8 mouse cellular contexts compared by ENCODE assay signal in genomic region chr7:19697949-19698906, GRCm38 (mm10). TPM values are rescaled to one million over a fixed set of nuclear protein-coding genes. Genes with fewer than 3 reads are reported as not detected.
DNase-seq lines count a peak whose midpoint lies in the region; ATAC-seq and TF ChIP-seq lines count a peak whose summit lies in the region.

No protein-coding gene starts in this region.

- 2% methylated on average over 28 of the region's 28 CpGs for WGBS in lung, embryonic 14.5 days
- WGBS in forebrain, embryonic 15.5 days: 3% methylated on average over 28 of the region's 28 CpGs
- 3% methylated on average over 28 of the region's 28 CpGs for WGBS in midbrain, embryonic 12.5 days

- TF ChIP-seq CTCF in lung, embryonic 14.5 days (IDR thresholded peaks at IDR 0.05; ENCODE audit: low read depth): peak; percentile 64

- H3K27me3 ChIP-seq in lung, embryonic 14.5 days (ENCODE audit: insufficient read depth, low read length): no peaks in the 10 kb centered on the region
- H3K27me3 ChIP-seq in forebrain, embryonic 15.5 days: no peaks in the 10 kb centered on the region
- no peaks in the 10 kb centered on the region for H3K27me3 ChIP-seq in midbrain, embryonic 12.5 days

- H3K9ac ChIP-seq in lung, embryonic 14.5 days: peak overlapping the region; percentile 42
- H3K9ac ChIP-seq in forebrain, embryonic 15.5 days (replicated peaks): peak overlapping the region; percentile 56
- peak overlapping the region; percentile 63 for H3K9ac ChIP-seq in midbrain, embryonic 12.5 days (replicated peaks)

- peak overlapping the region; percentile 34 for H3K4me3 ChIP-seq in lung, embryonic 14.5 days (ENCODE audit: low read depth, low read length)
- peak overlapping the region; percentile 39 for H3K4me3 ChIP-seq in forebrain, embryonic 15.5 days
- H3K4me3 ChIP-seq in midbrain, embryonic 12.5 days: peak overlapping the region; percentile 37

- H3K36me3 ChIP-seq in lung, embryonic 14.5 days (ENCODE audit: insufficient read depth): peaks cover 31% of the 10 kb centered on the region
- H3K36me3 ChIP-seq in forebrain, embryonic 15.5 days: peaks cover 11% of the 10 kb centered on the region; the same call in 1 of the 2 replicates
- peaks cover 18% of the 10 kb centered on the region for H3K36me3 ChIP-seq in midbrain, embryonic 12.5 days

- DNase-seq in lung, embryonic 14.5 days: peak; percentile 63
- no peak for DNase-seq in lung, postnatal 36 days
- DNase-seq in kidney, postnatal 14 days: peak; percentile 63
- DNase-seq in layer of hippocampus, adult 9-11 months: no peak
- DNase-seq in right cerebral cortex, postnatal 36 days (ENCODE audit: low spot score in 2 of 2): no peak
- DNase-seq in adrenal gland, adult 8-10 months: no peak

- H3K4me2 ChIP-seq in lung, embryonic 14.5 days: peak overlapping the region; percentile 68
- H3K4me2 ChIP-seq in forebrain, embryonic 15.5 days (replicated peaks): peak overlapping the region; percentile 58
- peak overlapping the region; percentile 60 for H3K4me2 ChIP-seq in midbrain, embryonic 12.5 days (replicated peaks)

- ATAC-seq in lung, embryonic 14.5 days (ENCODE audit: insufficient read depth): peak; percentile 26; the same call in 1 of the 2 replicates
- no peak for ATAC-seq in forebrain, embryonic 15.5 days (replicated peaks)
- ATAC-seq in midbrain, embryonic 12.5 days (ENCODE audit: low FRiP score, low read depth): peak; percentile 13; the same call in 1 of the 2 replicates

- peak overlapping the region; percentile 46; the same call in 1 of the 2 replicates for H3K27ac ChIP-seq in lung, embryonic 14.5 days (ENCODE audit: low read depth)
- peak overlapping the region; percentile 21 for H3K27ac ChIP-seq in forebrain, embryonic 15.5 days (replicated peaks)
- no peak overlapping the region for H3K27ac ChIP-seq in midbrain, embryonic 12.5 days (replicated peaks)

- peaks cover 21% of the 10 kb centered on the region for H3K4me1 ChIP-seq in lung, embryonic 14.5 days (ENCODE audit: insufficient read depth)
- H3K4me1 ChIP-seq in forebrain, embryonic 15.5 days: peaks cover 16% of the 10 kb centered on the region
- peaks cover 24% of the 10 kb centered on the region for H3K4me1 ChIP-seq in midbrain, embryonic 12.5 days

- no peaks in the 10 kb centered on the region; the same call in 1 of the 2 replicates for H3K9me3 ChIP-seq in lung, embryonic 14.5 days (ENCODE audit: low read depth, low read length)
- H3K9me3 ChIP-seq in forebrain, embryonic 15.5 days: no peaks in the 10 kb centered on the region
- H3K9me3 ChIP-seq in midbrain, embryonic 12.5 days: no peaks in the 10 kb centered on the region

RNA-seq across cellular contexts. Expression of gene Apoe, which starts 0.8 kb away (rescaled TPM):
- 404 and 439 TPM in 2 replicates for polyA plus RNA-seq in lung, embryonic 14.5 days (2014; fragmentation: Nextera tagmentation; extraction: Ambion mirVana)
- polyA plus RNA-seq in forebrain, embryonic 15.5 days (2015; fragmentation: Nextera tagmentation; extraction: Ambion mirVana): 236 and 265 TPM in 2 replicates
- polyA plus RNA-seq in midbrain, embryonic 12.5 days (2016; fragmentation: Nextera tagmentation; extraction: Ambion mirVana): 203 and 260 TPM in 2 replicates
- total RNA-seq in adrenal gland, adult 8-10 months (2022): 1,000 to 10,000 TPM in 3 of 4 experiments, 100 to 1,000 TPM in 1; 996 to 1,300 (median 1,120) TPM

RNA-seq across cellular contexts. Expression of gene Apoc1, which starts 5.8 kb away (rescaled TPM):
- polyA plus RNA-seq in lung, embryonic 14.5 days (2014; fragmentation: Nextera tagmentation; extraction: Ambion mirVana): 13.6 and 15.5 TPM in 2 replicates
- polyA plus RNA-seq in forebrain, embryonic 15.5 days (2015; fragmentation: Nextera tagmentation; extraction: Ambion mirVana): 1.2 TPM in 2 replicates
- 1.3 and 1.8 TPM in 2 replicates for polyA plus RNA-seq in midbrain, embryonic 12.5 days (2016; fragmentation: Nextera tagmentation; extraction: Ambion mirVana)
- total RNA-seq in adrenal gland, adult 8-10 months (2022): 100 to 1,000 TPM in 2 of 4 experiments, 10 to 100 TPM in 2; 11.6 to 554 (median 210) TPM

RNA-seq across cellular contexts. Expression of gene Apoc4, which starts 16.9 kb away (rescaled TPM):
- polyA plus RNA-seq in lung, embryonic 14.5 days (2014; fragmentation: Nextera tagmentation; extraction: Ambion mirVana): 0.30 TPM in 1 of 2 replicates, not detected in the other
- not detected in 2 replicates for polyA plus RNA-seq in forebrain, embryonic 15.5 days (2015; fragmentation: Nextera tagmentation; extraction: Ambion mirVana)
- 0.08 TPM in 1 of 2 replicates, not detected in the other for polyA plus RNA-seq in midbrain, embryonic 12.5 days (2016; fragmentation: Nextera tagmentation; extraction: Ambion mirVana)
- total RNA-seq in adrenal gland, adult 8-10 months (2022): 100 to 1,000 TPM in 2 of 4 experiments, 10 to 100 TPM in 2; 48.6 to 249 (median 89.6) TPM

RNA-seq across cellular contexts. Expression of gene Gm44805, which starts 17.0 kb away (rescaled TPM):
- polyA plus RNA-seq in lung, embryonic 14.5 days (2014; fragmentation: Nextera tagmentation; extraction: Ambion mirVana): not detected in 2 replicates
- not detected in 2 replicates for polyA plus RNA-seq in forebrain, embryonic 15.5 days (2015; fragmentation: Nextera tagmentation; extraction: Ambion mirVana)
- not detected in 2 replicates for polyA plus RNA-seq in midbrain, embryonic 12.5 days (2016; fragmentation: Nextera tagmentation; extraction: Ambion mirVana)
- total RNA-seq in adrenal gland, adult 8-10 months (2022): 1 to 10 TPM in 2 of 4 experiments, under 1 TPM in 1, not detected in 1; 0.54 to 3.0 (median 1.9) TPM

RNA-seq across cellular contexts. Expression of gene Tomm40, which starts 17.0 kb away (rescaled TPM):
- polyA plus RNA-seq in lung, embryonic 14.5 days (2014; fragmentation: Nextera tagmentation; extraction: Ambion mirVana): 149 and 168 TPM in 2 replicates
- polyA plus RNA-seq in forebrain, embryonic 15.5 days (2015; fragmentation: Nextera tagmentation; extraction: Ambion mirVana): 137 and 147 TPM in 2 replicates
- 148 and 152 TPM in 2 replicates for polyA plus RNA-seq in midbrain, embryonic 12.5 days (2016; fragmentation: Nextera tagmentation; extraction: Ambion mirVana)
- 100 to 1,000 TPM; 119 to 134 (median 125) TPM for total RNA-seq in adrenal gland, adult 8-10 months (2022)

Comparison
In these comparisons a context has a peak if more than half of its experiments do, and no peak if none do; other contexts are left out.
1. DNase-seq: peak in lung, embryonic 14.5 days (single experiment) and kidney, postnatal 14 days (single experiment); none in lung, postnatal 36 days (single experiment), layer of hippocampus, adult 9-11 months (single experiment), right cerebral cortex, postnatal 36 days (0 of 2) and adrenal gland, adult 8-10 months (single experiment).
2. Peak in every context shown above with its lines, with median percentiles within 50 percentile points of each other: H3K4me2 ChIP-seq, H3K4me3 ChIP-seq and H3K9ac ChIP-seq.